Mouse (Mus musculus) hindbrain, postnatal 0 days (tissue): Measurements from ENCODE around the gene Fbxw21. TPM values are rescaled to one million over a fixed set of nuclear protein-coding genes. Genes with fewer than 3 reads are reported as not detected.

ENCODE experiments used
- ATAC-seq: fragments of 200-750 bp; cut with Nextera tagmentation; 2 replicates; pipeline ENCODE4 v1.8.0; 2017; ENCODE audit warnings: mild to moderate bottlenecking, moderate TSS enrichment, moderate library complexity
- DNase-seq: peaks from one replicate; pipeline ENCODE4 v3.0.0-alpha.2; 2015; ENCODE audit warnings: low spot score
- H3K27ac ChIP-seq: fragments of 300-500 bp; sonication (generic); 2 replicates; pipeline ENCODE4 v1.5.1; 2014; ENCODE audit warnings: mild to moderate bottlenecking
- H3K27me3 ChIP-seq: fragments of 300-500 bp; sonication (generic); 2 replicates; pipeline ENCODE4 v1.6.1; 2014; ENCODE audit warnings: low read length, mixed read lengths; ENCODE audit not compliant: insufficient read depth
- H3K36me3 ChIP-seq: fragments of 300-500 bp; sonication (generic); 2 replicates; pipeline ENCODE4 v1.6.1; 2014; ENCODE audit warnings: low read length, mixed read lengths; ENCODE audit not compliant: insufficient read depth
- H3K4me1 ChIP-seq: fragments of 300-500 bp; sonication (generic); 2 replicates; pipeline ENCODE4 v1.6.1; 2014; ENCODE audit warnings: antibody characterized with exemption, low read length, mixed read lengths; ENCODE audit not compliant: insufficient read depth
- H3K4me2 ChIP-seq: fragments of 300-500 bp; sonication (generic); 2 replicates; pipeline ENCODE4 v1.6.1; 2014; ENCODE audit warnings: low read depth, mild to moderate bottlenecking, low read length, moderate library complexity, mixed read lengths
- H3K4me3 ChIP-seq: fragments of 300-500 bp; sonication (generic); 2 replicates; pipeline ENCODE4 v1.5.1; 2014; ENCODE audit warnings: low read length
- H3K9ac ChIP-seq: fragments of 300-500 bp; sonication (generic); replicated peaks from 2 replicates; pipeline ENCODE4 v1.6.1; 2014; ENCODE audit warnings: mild to moderate bottlenecking, low read length, moderate library complexity, mixed read lengths
- H3K9me3 ChIP-seq: fragments of 300-500 bp; sonication (generic); 2 replicates; pipeline ENCODE4 v1.6.1; 2016; ENCODE audit warnings: low read length, mixed read lengths
- CTCF ChIP-seq: IDR thresholded peaks from 2 replicates; pipeline ENCODE4 v1.5.1; 2016; ENCODE audit warnings: antibody characterized with exemption, control low read depth, low read depth
- WGBS: fragments of 180-500 bp; shearing (Covaris S2); extraction: QIAGEN DNeasy Blood & Tissue Kit; methylation state at CpG from one replicate; pipeline ENCODE4 v1.1.7; 2014; 5-methylcytosine and 5-hydroxymethylcytosine counted together
- polyA plus RNA-seq: library from polyadenylated mRNA; unstranded; fragments of >200 nt; fragmentation: Nextera tagmentation; extraction: Ambion mirVana; gene quantifications from 2 replicates; pipeline ENCODE4 v1.2.1, GENCODE M21; 2015
- total RNA-seq: library from RNA; depleted of rRNA; stranded (reverse); fragments of >200 nt; gene quantifications from 2 replicates; pipeline ENCODE4 v1.2.3, GENCODE M21; 2014

Gene Fbxw21
- total and polyA plus RNA-seq, 2 experiments from 2014 or later: not detected

DNA sequence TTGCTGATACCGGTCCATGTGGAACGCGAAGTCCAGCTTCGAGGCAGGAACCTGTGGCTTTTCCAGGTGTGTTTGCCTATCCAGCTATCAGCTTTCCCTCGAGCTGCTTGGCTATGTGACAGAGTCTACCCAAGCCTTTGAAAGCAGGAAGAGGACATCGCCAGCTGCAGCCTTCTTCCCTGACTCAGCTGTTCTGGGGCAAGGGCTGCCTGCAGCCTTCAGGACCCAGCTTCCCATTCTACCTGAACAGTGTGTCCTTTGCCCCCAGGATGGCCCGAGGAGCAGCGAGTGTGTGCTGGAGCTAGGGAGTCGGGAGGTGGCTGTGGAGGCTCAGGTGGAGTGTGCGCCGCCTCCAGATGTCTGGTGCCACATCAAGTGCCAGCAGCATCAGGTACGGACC lies 56.2 kb downstream of the Fbxw21 start:
- 90% methylated on average over 12 of the region's 12 CpGs for WGBS
- Histone ChIP-seq H3K4me2 (no peak overlapping the region), H3K36me3 (peaks cover 40% of the 10 kb centered on the region), H3K27me3 (no peaks in the 10 kb centered on the region), H3K4me3 (no peak overlapping the region), H3K4me1 (no peaks in the 10 kb centered on the region), H3K9me3 (no peaks in the 10 kb centered on the region), H3K27ac (no peak overlapping the region), H3K9ac (no peak overlapping the region)
- DNase-seq (no peak), ATAC-seq (no peak)
- TF ChIP-seq CTCF: no peak

DNA sequence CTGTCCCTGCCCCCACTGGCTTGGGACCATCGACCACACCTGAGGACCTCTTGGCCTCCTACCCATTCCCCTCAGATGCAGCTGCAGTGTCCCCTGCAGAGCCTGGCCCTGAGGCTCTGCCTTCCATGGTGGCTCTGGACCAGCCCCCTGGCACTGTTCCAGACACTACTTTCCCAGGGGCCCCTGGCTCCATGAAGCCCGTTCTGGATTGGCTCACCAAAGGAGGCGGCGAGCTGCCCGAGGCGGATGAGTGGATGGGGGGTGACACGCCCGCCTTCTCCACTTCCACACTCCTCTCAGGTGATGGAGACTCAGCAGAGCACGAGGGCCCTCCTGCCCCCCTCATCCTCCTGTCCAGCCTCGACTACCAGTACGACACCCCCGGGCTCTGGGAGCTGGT lies 56.8 kb downstream of the Fbxw21 start:
- H3K4me3 ChIP-seq: no peak overlapping the region
- H3K27me3 ChIP-seq: no peaks in the 10 kb centered on the region
- H3K4me1 ChIP-seq: no peaks in the 10 kb centered on the region
- H3K4me2 ChIP-seq: no peak overlapping the region
- no peak for TF ChIP-seq CTCF
- H3K9ac ChIP-seq: no peak overlapping the region
- H3K9me3 ChIP-seq: no peaks in the 10 kb centered on the region
- H3K27ac ChIP-seq: peak overlapping the region; percentile 63; the same call in 1 of the 2 replicates
- H3K36me3 ChIP-seq: peaks cover 33% of the 10 kb centered on the region
- DNase-seq (peak; percentile 66), ATAC-seq (peak; percentile 57)
- whole genome bisulfite sequencing: 53% methylated on average over 12 of the region's 12 CpGs

DNA sequence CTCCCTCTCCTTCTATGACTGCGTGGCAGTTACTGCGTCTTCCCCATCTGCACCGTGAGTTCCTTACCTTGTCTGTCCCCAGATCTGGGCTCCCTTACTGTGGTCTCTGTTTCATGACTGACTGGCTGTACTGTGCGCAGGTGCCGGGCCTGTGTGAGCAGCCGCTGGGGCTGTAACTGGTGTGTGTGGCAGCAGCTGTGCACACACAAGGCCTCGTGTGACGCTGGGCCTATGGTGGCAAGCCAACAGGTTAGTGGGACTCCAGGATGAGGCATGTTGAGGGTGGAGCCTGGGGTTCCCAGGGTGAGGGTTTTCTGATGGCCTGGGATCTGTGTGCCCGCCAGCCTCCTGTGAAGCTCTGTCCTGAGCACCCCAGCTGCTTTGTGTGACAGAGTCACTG lies 57.8 kb downstream of the Fbxw21 start:
- peaks cover 2% of the 10 kb centered on the region; the same call in 1 of the 2 replicates for H3K4me1 ChIP-seq
- H3K36me3 ChIP-seq: peaks cover 24% of the 10 kb centered on the region
- 87% methylated on average over 9 of the region's 9 CpGs for WGBS

DNA sequence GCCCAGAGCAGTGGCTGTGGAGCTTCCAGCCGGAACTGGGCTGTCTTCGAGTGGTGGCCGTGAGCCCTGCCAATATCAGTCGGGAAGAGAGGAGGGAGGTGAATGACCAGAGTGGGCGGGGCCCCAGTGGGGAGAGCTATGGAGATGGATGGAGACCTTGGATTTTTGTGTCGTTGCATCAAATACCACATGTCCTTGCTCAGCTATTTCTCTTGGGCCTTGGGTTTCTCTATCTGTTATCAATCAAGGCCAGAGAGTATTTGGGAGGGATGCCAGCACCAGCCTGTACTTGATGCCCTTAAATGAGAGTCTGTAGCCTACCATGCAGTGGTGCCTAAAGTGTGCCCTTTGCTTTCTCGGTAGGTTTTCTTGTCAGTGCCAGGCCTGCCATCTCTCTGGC lies 58.6 kb downstream of the Fbxw21 start:
- Histone ChIP-seq H3K4me1 (peaks cover 8% of the 10 kb centered on the region; the same call in 1 of the 2 replicates), H3K27me3 (no peaks in the 10 kb centered on the region), H3K9ac (no peak overlapping the region), H3K27ac (peak overlapping the region; percentile 26; the same call in 1 of the 2 replicates), H3K4me2 (no peak overlapping the region), H3K9me3 (no peaks in the 10 kb centered on the region), H3K4me3 (no peak overlapping the region), H3K36me3 (peaks cover 16% of the 10 kb centered on the region; the same call in 1 of the 2 replicates)
- ATAC-seq (no peak), DNase-seq (no peak)
- WGBS: 66% methylated on average over 7 of the region's 7 CpGs
- no peak for TF ChIP-seq CTCF

More for the DNA sequence above, 57.8 kb downstream of the Fbxw21 start:
- no peak for TF ChIP-seq CTCF
- Histone ChIP-seq H3K9ac (no peak overlapping the region), H3K4me2 (no peak overlapping the region), H3K9me3 (no peaks in the 10 kb centered on the region), H3K27me3 (no peaks in the 10 kb centered on the region), H3K4me3 (no peak overlapping the region), H3K27ac (no peak overlapping the region)
- no peak for DNase-seq
- no peak for ATAC-seq

DNA sequence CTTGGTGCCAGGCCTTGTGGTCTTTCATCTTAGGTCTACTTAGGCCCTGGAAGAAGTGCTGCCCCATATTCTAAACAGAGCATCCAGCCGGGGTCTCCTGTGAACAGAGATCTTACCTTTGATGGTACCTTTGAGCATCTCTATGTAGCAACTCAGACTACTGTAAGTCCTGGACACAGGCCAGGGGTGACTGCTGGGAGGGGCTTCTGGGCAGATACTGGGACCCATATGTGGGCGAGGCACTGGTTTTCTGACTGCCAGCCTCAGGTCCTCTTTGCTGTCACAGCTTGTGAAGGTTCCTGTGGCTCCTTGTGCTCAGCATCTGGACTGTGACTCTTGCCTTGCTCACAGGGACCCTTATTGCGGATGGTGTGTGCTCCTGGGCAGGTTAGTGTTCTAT lies 59.3 kb downstream of the Fbxw21 start:
- Histone ChIP-seq H3K4me2 (no peak overlapping the region), H3K4me1 (peaks cover 14% of the 10 kb centered on the region; the same call in 1 of the 2 replicates), H3K36me3 (peaks cover 14% of the 10 kb centered on the region; the same call in 1 of the 2 replicates), H3K27ac (peak overlapping the region; percentile 26; the same call in 1 of the 2 replicates), H3K4me3 (no peak overlapping the region), H3K9me3 (no peaks in the 10 kb centered on the region), H3K27me3 (no peaks in the 10 kb centered on the region), H3K9ac (no peak overlapping the region)
- ATAC-seq: no peak
- DNase-seq: no peak
- no peak for TF ChIP-seq CTCF
- WGBS: 88% methylated on average over 3 of the region's 3 CpGs

DNA sequence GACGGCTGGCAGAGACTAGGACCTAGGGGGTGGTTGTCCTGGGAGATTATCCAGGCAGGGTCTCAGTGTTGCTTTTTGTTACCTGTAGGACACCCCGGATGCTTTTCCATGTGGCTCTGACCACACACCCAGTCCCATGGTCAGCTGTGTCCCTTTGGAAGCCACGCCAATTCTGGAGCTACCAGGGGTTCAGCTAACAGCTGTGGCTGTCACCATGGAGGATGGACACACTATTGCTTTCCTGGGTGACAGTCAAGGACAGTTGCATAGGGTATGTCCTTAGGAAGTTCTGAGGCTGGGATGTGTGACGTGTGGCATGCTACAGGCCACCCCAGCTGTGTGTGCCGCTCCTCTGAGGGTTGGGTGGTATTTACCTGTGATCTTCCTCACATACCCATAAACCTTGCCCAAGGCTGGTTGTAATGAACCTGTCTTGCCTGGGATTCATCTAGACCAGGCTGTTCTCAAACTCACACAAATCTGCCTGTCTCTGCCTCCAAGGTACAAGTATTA lies 59.9 kb downstream of the Fbxw21 start:
- peaks cover 14% of the 10 kb centered on the region; the same call in 1 of the 2 replicates for H3K36me3 ChIP-seq
- WGBS: 90% methylated on average over 5 of the region's 5 CpGs
- no peak for ATAC-seq

DNA sequence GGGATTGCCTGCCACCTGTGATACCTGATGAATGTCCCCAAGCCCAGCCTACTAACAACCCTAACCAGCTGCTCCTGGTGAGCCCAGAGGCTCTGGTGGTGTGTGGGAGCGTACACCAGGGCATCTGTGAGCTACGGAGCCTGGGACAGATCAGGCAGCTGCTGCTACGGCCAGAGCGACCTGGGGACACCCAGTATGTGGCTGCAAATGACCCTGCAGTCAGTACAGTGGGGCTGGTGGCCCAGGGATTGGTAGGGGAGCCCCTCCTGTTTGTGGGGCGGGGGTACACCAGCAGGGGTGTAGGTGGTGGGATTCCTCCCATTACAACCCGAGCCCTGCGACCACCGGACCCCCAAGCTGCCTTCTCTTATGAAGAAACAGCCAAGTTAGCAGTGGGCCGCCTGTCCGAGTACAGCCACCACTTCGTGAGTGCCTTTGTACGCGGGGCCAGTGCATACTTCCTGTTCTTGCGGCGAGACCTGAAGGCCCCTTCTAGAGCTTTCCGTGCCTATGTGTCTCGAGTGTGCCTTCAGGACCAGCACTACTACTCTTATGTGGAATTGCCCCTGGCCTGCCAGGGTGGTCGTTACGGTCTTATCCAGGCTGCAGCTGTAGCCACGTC lies 61.4 kb downstream of the Fbxw21 start:
- H3K36me3 ChIP-seq: peaks cover 9% of the 10 kb centered on the region; the same call in 1 of the 2 replicates
- H3K27me3 ChIP-seq: no peaks in the 10 kb centered on the region
- H3K9ac ChIP-seq: no peak overlapping the region
- TF ChIP-seq CTCF: no peak
- ATAC-seq: no peak
- DNase-seq: no peak
- H3K4me2 ChIP-seq: no peak overlapping the region
- WGBS: 90% methylated on average over 20 of the region's 20 CpGs
- no peaks in the 10 kb centered on the region for H3K9me3 ChIP-seq
- no peak overlapping the region for H3K27ac ChIP-seq
- H3K4me3 ChIP-seq: no peak overlapping the region
- H3K4me1 ChIP-seq: peaks cover 18% of the 10 kb centered on the region; the same call in 1 of the 2 replicates

More for the DNA sequence above, 59.9 kb downstream of the Fbxw21 start:
- Histone ChIP-seq H3K4me1 (peaks cover 18% of the 10 kb centered on the region; the same call in 1 of the 2 replicates), H3K9ac (no peak overlapping the region), H3K4me3 (no peak overlapping the region), H3K9me3 (no peaks in the 10 kb centered on the region), H3K27me3 (no peaks in the 10 kb centered on the region), H3K27ac (no peak overlapping the region), H3K4me2 (no peak overlapping the region)
- no peak for DNase-seq
- no peak for TF ChIP-seq CTCF
